In genomic region chr9:94377346-94378039, GRCm38 (mm10) we compare ENCODE assay signal across 12 mouse cellular contexts.
DNase-seq lines count a peak whose midpoint lies in the region; ATAC-seq and TF ChIP-seq lines count a peak whose summit lies in the region.
"Had no signal": no experiment of that assay in that cellular context is flagged by ENCODE, and none has a peak within 500 bp of the region (broad histone marks: within the 10 kb centered on the region; RNA-seq: fewer than 3 reads in every experiment).

No protein-coding gene starts in this region.

- H3K4me3 ChIP-seq in left cerebral cortex, adult 2 months: no peak overlapping the region
- H3K4me3 ChIP-seq in hindbrain, embryonic 10.5 days: no peak overlapping the region
- no peak overlapping the region for H3K4me3 ChIP-seq in midbrain, embryonic 13.5 days (replicated peaks)
- H3K4me3 ChIP-seq: embryonic facial prominence, embryonic 12.5 days; heart, adult 2 months; limb, embryonic 15.5 days had no signal

- H3K9ac ChIP-seq in midbrain, embryonic 13.5 days (replicated peaks): no peak overlapping the region
- H3K9ac ChIP-seq: embryonic facial prominence, embryonic 12.5 days; limb, embryonic 15.5 days had no signal

- WGBS in hindbrain, embryonic 10.5 days: 53% methylated on average over 7 of the region's 7 CpGs
- WGBS in midbrain, embryonic 13.5 days: 54% methylated on average over 7 of the region's 7 CpGs

- ATAC-seq in midbrain, embryonic 13.5 days: peak; percentile 48; the same call in 1 of the 2 replicates
- no peak for ATAC-seq in monocyte, adult 5-6 weeks (replicated peaks; ENCODE audit: insufficient number of reproducible peaks, low FRiP score, low TSS enrichment, poor library complexity, severe bottlenecking)
- ATAC-seq: CD4-positive, CD25-positive, alpha-beta regulatory T cell, adult 4 months had no signal

- H3K9me3 ChIP-seq in hindbrain, embryonic 10.5 days: no peaks in the 10 kb centered on the region
- no peaks in the 10 kb centered on the region for H3K9me3 ChIP-seq in midbrain, embryonic 13.5 days
- H3K9me3 ChIP-seq: embryonic facial prominence, embryonic 12.5 days; limb, embryonic 15.5 days had no signal

- no peaks in the 10 kb centered on the region for H3K27me3 ChIP-seq in hindbrain, embryonic 10.5 days (ENCODE audit: insufficient read depth, poor library complexity, severe bottlenecking)
- H3K27me3 ChIP-seq in midbrain, embryonic 13.5 days: no peaks in the 10 kb centered on the region
- H3K27me3 ChIP-seq: embryonic facial prominence, embryonic 12.5 days; limb, embryonic 15.5 days had no signal

- TF ChIP-seq CTCF in left cerebral cortex, adult 2 months (IDR thresholded peaks at IDR 0.05): no peak

- peak; percentile 12 to 66 for DNase-seq in left cerebral cortex, postnatal 25 days (ENCODE audit: low spot score in 2 of 2)
- no peak for DNase-seq in left cerebral cortex, adult 2 months (ENCODE audit: extremely low spot score in 1 of 2, low spot score in 2 of 2)
- peak; percentile 89 for DNase-seq in cerebellum, adult 8-10 months
- no peak for DNase-seq in hindbrain, embryonic 10.5 days (ENCODE audit: low spot score)
- no peak for DNase-seq in kidney, adult 11 months
- DNase-seq in natural killer cell, adult 2 months (ENCODE audit: low spot score in 2 of 2): no peak
- DNase-seq: heart, adult 2 months had no signal

- no peak overlapping the region for H3K27ac ChIP-seq in left cerebral cortex, adult 2 months
- peak overlapping the region; percentile 74 for H3K27ac ChIP-seq in hindbrain, embryonic 10.5 days
- H3K27ac ChIP-seq in midbrain, embryonic 13.5 days: 0 out of 2 replicates have a peak overlapping the region, but pooled peaks have one; percentile 25
- H3K27ac ChIP-seq: embryonic facial prominence, embryonic 12.5 days; heart, adult 2 months; limb, embryonic 15.5 days had no signal

- intact Hi-C loops in left cerebral cortex, postnatal 25 days (cut with DNase I): no loop called here
- intact Hi-C loops in left cerebral cortex, adult 2 months (cut with DNase I): no loop called here

- H3K4me1 ChIP-seq in hindbrain, embryonic 10.5 days (replicated peaks): peaks cover 9% of the 10 kb centered on the region; the same call in 1 of the 2 replicates
- peaks cover 23% of the 10 kb centered on the region for H3K4me1 ChIP-seq in midbrain, embryonic 13.5 days (replicated peaks)
- H3K4me1 ChIP-seq: embryonic facial prominence, embryonic 12.5 days; limb, embryonic 15.5 days had no signal

- no peaks in the 10 kb centered on the region for H3K36me3 ChIP-seq in hindbrain, embryonic 10.5 days
- no peaks in the 10 kb centered on the region for H3K36me3 ChIP-seq in midbrain, embryonic 13.5 days
- H3K36me3 ChIP-seq: embryonic facial prominence, embryonic 12.5 days; limb, embryonic 15.5 days had no signal

- H3K4me2 ChIP-seq in midbrain, embryonic 13.5 days (replicated peaks): no peak overlapping the region
- H3K4me2 ChIP-seq: embryonic facial prominence, embryonic 12.5 days; limb, embryonic 15.5 days had no signal

Comparison
In these comparisons a context has a peak if more than half of its experiments do, and no peak if none do; other contexts are left out.
1. DNase-seq: peak in left cerebral cortex, postnatal 25 days (2 of 2) and cerebellum, adult 8-10 months (single experiment); none in left cerebral cortex, adult 2 months (0 of 2), hindbrain, embryonic 10.5 days (single experiment), kidney, adult 11 months (single experiment) and natural killer cell, adult 2 months (0 of 2).